Mouse (Mus musculus) embryonic facial prominence, embryonic 10.5 days (tissue): ENCODE data around the gene Fhad1. TPM values are rescaled to one million over a fixed set of nuclear protein-coding genes. Genes with fewer than 3 reads are reported as not detected.

Experiments
- DNase-seq: peaks from one replicate; pipeline ENCODE4 v3.0.0-alpha.2; 2017; ENCODE audit warnings: low spot score
- H3K27ac ChIP-seq: fragments of 300-500 bp; sonication (generic); replicated peaks from 2 replicates; pipeline ENCODE4 v1.5.1; 2016; ENCODE audit warnings: mild to moderate bottlenecking
- H3K27me3 ChIP-seq: fragments of 300-500 bp; sonication (generic); replicated peaks from 2 replicates; pipeline ENCODE4 v1.6.1; 2016; ENCODE audit warnings: low read depth, mild to moderate bottlenecking; ENCODE audit not compliant: poor library complexity, severe bottlenecking
- H3K36me3 ChIP-seq: fragments of 300-500 bp; sonication (generic); replicated peaks from 2 replicates; pipeline ENCODE4 v1.6.1; 2016; ENCODE audit warnings: mild to moderate bottlenecking, moderate library complexity
- H3K4me1 ChIP-seq: fragments of 300-500 bp; sonication (generic); 2 replicates; pipeline ENCODE4 v1.6.1; 2016
- H3K4me3 ChIP-seq: fragments of 300-500 bp; sonication (generic); 2 replicates; pipeline ENCODE4 v1.5.1; 2016; ENCODE audit warnings: mild to moderate bottlenecking, moderate library complexity
- H3K9me3 ChIP-seq: fragments of 300-500 bp; sonication (generic); 2 replicates; pipeline ENCODE4 v1.6.1; 2016; ENCODE audit warnings: mild to moderate bottlenecking
- WGBS: fragments of 180-500 bp; shearing (Covaris S2); methylation state at CpG from one replicate; pipeline ENCODE4 v1.1.7; 2016; 5-methylcytosine and 5-hydroxymethylcytosine counted together
- polyA plus RNA-seq: library from polyadenylated mRNA; unstranded; fragments of >200 nt; fragmentation: Nextera tagmentation; extraction: Ambion mirVana; gene quantifications from 2 replicates; pipeline ENCODE4 v1.2.1, GENCODE M21; 2016

The Fhad1 gene
- polyA plus RNA-seq, 1 experiment from 2014 or later = 0.50 TPM

GRCm38 (mm10) chr4:141871333-141871725, 143.6 kb downstream of the Fhad1 start:
- Histone ChIP-seq H3K36me3 (no peaks in the 10 kb centered on the region; the same call in 1 of the 2 replicates), H3K9me3 (no peaks in the 10 kb centered on the region), H3K4me3 (no peak overlapping the region), H3K27me3 (peaks cover 46% of the 10 kb centered on the region), H3K27ac (no peak overlapping the region), H3K4me1 (peaks cover 65% of the 10 kb centered on the region)
- no peak for DNase-seq
- WGBS = 90% methylated on average over 3 of the region's 3 CpGs

GRCm38 (mm10) chr4:141870666-141871332, 144.1 kb downstream of the Fhad1 start:
- Histone ChIP-seq H3K27me3 (peaks cover 41% of the 10 kb centered on the region), H3K4me1 (peaks cover 65% of the 10 kb centered on the region), H3K27ac (no peak overlapping the region), H3K4me3 (no peak overlapping the region), H3K36me3 (no peaks in the 10 kb centered on the region; the same call in 1 of the 2 replicates), H3K9me3 (no peaks in the 10 kb centered on the region)
- no peak for DNase-seq
- WGBS = 75% methylated on average over 11 of the region's 11 CpGs

- no peaks in the 10 kb centered on the region for H3K9me3 ChIP-seq
- H3K27me3 ChIP-seq = peaks cover 36% of the 10 kb centered on the region
- H3K36me3 ChIP-seq = no peaks in the 10 kb centered on the region; the same call in none of the 2 replicates
- peaks cover 53% of the 10 kb centered on the region for H3K4me1 ChIP-seq
- 75% methylated on average over 5 of the region's 5 CpGs for WGBS
- no peak overlapping the region for H3K27ac ChIP-seq
- DNase-seq = no peak
- H3K4me3 ChIP-seq = no peak overlapping the region
Observed at GRCm38 (mm10) chr4:141869436-141870215, 145.3 kb downstream of the Fhad1 start.

GRCm38 (mm10) chr4:141868051-141868450, 146.8 kb downstream of the Fhad1 start:
- DNase-seq = no peak
- Histone ChIP-seq H3K4me3 (no peak overlapping the region), H3K27ac (no peak overlapping the region), H3K27me3 (peaks cover 24% of the 10 kb centered on the region), H3K36me3 (no peaks in the 10 kb centered on the region; the same call in none of the 2 replicates), H3K9me3 (no peaks in the 10 kb centered on the region), H3K4me1 (peaks cover 48% of the 10 kb centered on the region)
- WGBS = 86% methylated on average over 10 of the region's 10 CpGs

GRCm38 (mm10) chr4:141867498-141867897, 147.4 kb downstream of the Fhad1 start:
- WGBS = 47% methylated on average over 4 of the region's 4 CpGs
- Histone ChIP-seq H3K27ac (no peak overlapping the region), H3K4me3 (no peak overlapping the region), H3K4me1 (peaks cover 46% of the 10 kb centered on the region), H3K36me3 (no peaks in the 10 kb centered on the region; the same call in none of the 2 replicates), H3K9me3 (no peaks in the 10 kb centered on the region), H3K27me3 (peaks cover 19% of the 10 kb centered on the region)
- DNase-seq = no peak

GRCm38 (mm10) chr4:141866933-141867490, 147.9 kb downstream of the Fhad1 start:
- Histone ChIP-seq H3K36me3 (no peaks in the 10 kb centered on the region; the same call in none of the 2 replicates), H3K9me3 (no peaks in the 10 kb centered on the region), H3K27me3 (peaks cover 14% of the 10 kb centered on the region), H3K4me3 (no peak overlapping the region), H3K4me1 (peaks cover 41% of the 10 kb centered on the region), H3K27ac (no peak overlapping the region)
- DNase-seq = no peak
- 31% methylated on average over 10 of the region's 10 CpGs for WGBS

GRCm38 (mm10) chr4:141865600-141865999, 149.3 kb downstream of the Fhad1 start:
- H3K27ac ChIP-seq = no peak overlapping the region

GRCm38 (mm10) chr4:141865006-141865405, 149.9 kb downstream of the Fhad1 start:
- Histone ChIP-seq H3K36me3 (peaks cover 15% of the 10 kb centered on the region), H3K4me3 (no peak overlapping the region), H3K27ac (no peak overlapping the region), H3K9me3 (no peaks in the 10 kb centered on the region), H3K4me1 (peaks cover 28% of the 10 kb centered on the region), H3K27me3 (no peaks in the 10 kb centered on the region)
- no peak for DNase-seq
- WGBS = 94% methylated on average over 5 of the region's 5 CpGs

More at GRCm38 (mm10) chr4:141865600-141865999, 149.3 kb downstream of the Fhad1 start:
- H3K36me3 ChIP-seq = peaks cover 9% of the 10 kb centered on the region
- H3K27me3 ChIP-seq = no peaks in the 10 kb centered on the region
- WGBS = 92% methylated on average over 5 of the region's 5 CpGs
- no peak overlapping the region for H3K4me3 ChIP-seq
- DNase-seq = no peak
- H3K9me3 ChIP-seq = no peaks in the 10 kb centered on the region
- H3K4me1 ChIP-seq = peaks cover 29% of the 10 kb centered on the region

GRCm38 (mm10) chr4:141864506-141864905, 150.4 kb downstream of the Fhad1 start:
- 93% methylated on average over 8 of the region's 8 CpGs for WGBS
- no peak overlapping the region for H3K27ac ChIP-seq
- no peaks in the 10 kb centered on the region for H3K9me3 ChIP-seq
- no peak overlapping the region for H3K4me3 ChIP-seq
- peaks cover 23% of the 10 kb centered on the region for H3K4me1 ChIP-seq
- no peaks in the 10 kb centered on the region for H3K27me3 ChIP-seq
- H3K36me3 ChIP-seq = peaks cover 20% of the 10 kb centered on the region
- no peak for DNase-seq

GRCm38 (mm10) chr4:141863726-141864280, 151.1 kb downstream of the Fhad1 start:
- peaks cover 27% of the 10 kb centered on the region for H3K36me3 ChIP-seq
- DNase-seq = no peak
- peaks cover 21% of the 10 kb centered on the region for H3K4me1 ChIP-seq
- no peak overlapping the region for H3K4me3 ChIP-seq
- H3K27ac ChIP-seq = 0 out of 2 replicates have a peak overlapping the region, but pooled peaks have one; percentile 25
- WGBS = 88% methylated on average over 7 of the region's 7 CpGs
- no peaks in the 10 kb centered on the region for H3K9me3 ChIP-seq
- no peaks in the 10 kb centered on the region for H3K27me3 ChIP-seq

- Histone ChIP-seq H3K4me1 (peaks cover 21% of the 10 kb centered on the region), H3K9me3 (no peaks in the 10 kb centered on the region), H3K4me3 (no peak overlapping the region), H3K27me3 (no peaks in the 10 kb centered on the region), H3K27ac (no peak overlapping the region), H3K36me3 (peaks cover 30% of the 10 kb centered on the region)
- 81% methylated on average over 5 of the region's 5 CpGs for WGBS
- DNase-seq = no peak
Observed at GRCm38 (mm10) chr4:141862867-141863266, 152.0 kb downstream of the Fhad1 start.

GRCm38 (mm10) chr4:141861591-141862295, 153.1 kb downstream of the Fhad1 start:
- no peak for DNase-seq
- no peaks in the 10 kb centered on the region for H3K27me3 ChIP-seq
- peaks cover 12% of the 10 kb centered on the region for H3K4me1 ChIP-seq
- H3K9me3 ChIP-seq = no peaks in the 10 kb centered on the region
- peaks cover 30% of the 10 kb centered on the region for H3K36me3 ChIP-seq
- no peak overlapping the region for H3K4me3 ChIP-seq
- WGBS = 88% methylated on average over 17 of the region's 17 CpGs
- no peak overlapping the region for H3K27ac ChIP-seq
